Mouse (Mus musculus) CH12.LX (cell line): ENCODE measurements around the gene P3h2. TPM values are rescaled to one million over a fixed set of nuclear protein-coding genes. Genes with fewer than 3 reads are reported as not detected.

Experiments used
- DNase-seq: peaks from one replicate; pipeline ENCODE4 v3.0.0-alpha.2; 2013; ENCODE audit errors: extremely low read depth
- H3K27ac ChIP-seq: 2 replicates; pipeline ENCODE4 v1.5.1; 2012; ENCODE audit warnings: low read depth, mild to moderate bottlenecking, control low read depth, moderate library complexity; ENCODE audit not compliant: insufficient read depth
- H3K27me3 ChIP-seq: replicated peaks from 2 replicates; pipeline ENCODE3; 2012; ENCODE audit warnings: inconsistent platforms
- H3K36me3 ChIP-seq, 2 experiments: replicated peaks in 1 of 2; 2 replicates each; pipeline versions ENCODE3 to v1.6.1; 2012; ENCODE audit warnings: inconsistent platforms in 1 of 2, low read length in 1 of 2, mild to moderate bottlenecking in 1 of 2, mixed read lengths in 1 of 2, moderate library complexity in 1 of 2; ENCODE audit not compliant: control insufficient read depth in 1 of 2, insufficient read depth in 1 of 2
- H3K4me1 ChIP-seq, 2 experiments: 2 replicates each; pipeline ENCODE4 v1.6.1; 2012; ENCODE audit warnings: inconsistent platforms in 1 of 2, moderate library complexity in 1 of 2; ENCODE audit not compliant: insufficient read depth in 2 of 2, control insufficient read depth in 1 of 2
- H3K4me2 ChIP-seq: 2 replicates; pipeline ENCODE4 v1.6.1; 2012; ENCODE audit warnings: low read depth, mild to moderate bottlenecking, control low read depth; ENCODE audit not compliant: poor library complexity, insufficient read depth, severe bottlenecking
- H3K4me3 ChIP-seq, 3 experiments: fragments of 150-350 bp in 1 of 3; sonication (generic) in 1 of 3; replicated peaks in 1 of 3; 2 replicates each; pipeline versions ENCODE3 to v1.5.1; 2011 to 2012; ENCODE audit warnings: low read depth in 2 of 3, low read length in 2 of 3, mild to moderate bottlenecking in 2 of 3, moderate library complexity in 2 of 3, control low read depth in 1 of 3, improper control_type of control experiment in 1 of 3, inconsistent platforms in 1 of 3, mixed read lengths in 1 of 3; ENCODE audit not compliant: poor library complexity in 1 of 3
- H3K79me2 ChIP-seq: replicated peaks from 2 replicates; pipeline ENCODE4 v1.6.1; 2012; ENCODE audit warnings: mild to moderate bottlenecking, moderate library complexity; ENCODE audit not compliant: control insufficient read depth, poor library complexity, insufficient read depth, severe bottlenecking; ENCODE audit errors: extremely low read depth
- H3K9ac ChIP-seq: 2 replicates; pipeline ENCODE4 v1.6.1; 2012; ENCODE audit warnings: low read depth, mild to moderate bottlenecking, control low read depth, moderate library complexity; ENCODE audit not compliant: insufficient read depth
- H3K9me3 ChIP-seq: replicated peaks from 2 replicates; pipeline ENCODE3; 2012; ENCODE audit warnings: low read length, inconsistent platforms, mixed read lengths
- CHD1 ChIP-seq: IDR thresholded peaks from 2 replicates; pipeline ENCODE4 v1.6.1; 2012; ENCODE audit warnings: low read depth, low read length, improper control_type of control experiment, inconsistent platforms
- CHD2 ChIP-seq: IDR thresholded peaks from 2 replicates; pipeline ENCODE4 v1.6.1; 2011; ENCODE audit warnings: low read length, improper control_type of control experiment
- CTCF ChIP-seq, 2 experiments: IDR thresholded peaks in 1 of 2; conservative IDR thresholded peaks in 1 of 2; 2 replicates each; pipeline ENCODE4 v1.5.1; 2011 to 2012; ENCODE audit warnings: low read depth in 2 of 2, low read length in 2 of 2, improper control_type of control experiment in 1 of 2, inconsistent platforms in 1 of 2, mild to moderate bottlenecking in 1 of 2, moderate library complexity in 1 of 2
- EP300 ChIP-seq: IDR thresholded peaks from 2 replicates; pipeline ENCODE4 v1.6.1; 2011; ENCODE audit warnings: low read length, improper control_type of control experiment
- ETS1 ChIP-seq: conservative IDR thresholded peaks from 2 replicates; pipeline ENCODE4 v1.6.1; 2012; ENCODE audit warnings: low read depth, mild to moderate bottlenecking, inconsistent platforms, low read length, improper control_type of control experiment, moderate library complexity
- GABPA ChIP-seq: IDR thresholded peaks from 2 replicates; pipeline ENCODE4 v1.6.1; 2012; ENCODE audit warnings: low read depth, low read length, improper control_type of control experiment, inconsistent platforms; ENCODE audit not compliant: insufficient replicate concordance
- IRF4 ChIP-seq: IDR thresholded peaks from 2 replicates; pipeline ENCODE4 v1.6.1; 2014; ENCODE audit warnings: low read depth, mild to moderate bottlenecking, inconsistent platforms, low read length, improper control_type of control experiment
- JUN ChIP-seq: IDR thresholded peaks from 2 replicates; pipeline ENCODE4 v1.6.1; 2011; ENCODE audit warnings: low read depth, mild to moderate bottlenecking, low read length, improper control_type of control experiment, moderate library complexity; ENCODE audit not compliant: insufficient read depth
- KAT2A ChIP-seq: IDR thresholded peaks from 2 replicates; pipeline ENCODE4 v1.6.1; 2012; ENCODE audit warnings: low read length, improper control_type of control experiment, inconsistent platforms; ENCODE audit not compliant: insufficient replicate concordance
- MAFK ChIP-seq: IDR thresholded peaks from 2 replicates; pipeline ENCODE4 v1.6.1; 2011; ENCODE audit warnings: low read length, improper control_type of control experiment; ENCODE audit not compliant: insufficient replicate concordance
- MXI1 ChIP-seq: IDR thresholded peaks from 2 replicates; pipeline ENCODE4 v1.6.1; 2011; ENCODE audit warnings: mild to moderate bottlenecking, low read depth, low read length, improper control_type of control experiment
- PAX5 ChIP-seq: IDR thresholded peaks from 2 replicates; pipeline ENCODE4 v1.6.1; 2012; ENCODE audit warnings: low read length, inconsistent platforms, mixed read lengths
- POLR2A ChIP-seq: IDR thresholded peaks from 2 replicates; pipeline ENCODE4 v1.6.1; 2011; ENCODE audit warnings: low read depth, mild to moderate bottlenecking, improper control_type of control experiment, low read length
- POLR2AphosphoS2 ChIP-seq: IDR thresholded peaks from 2 replicates; pipeline ENCODE4 v1.6.1; 2011; ENCODE audit warnings: low read depth, low read length, improper control_type of control experiment
- SIN3A ChIP-seq: IDR thresholded peaks from 2 replicates; pipeline ENCODE4 v1.6.1; 2012; ENCODE audit warnings: low read length, improper control_type of control experiment, inconsistent platforms
- TBP ChIP-seq: conservative IDR thresholded peaks from 2 replicates; pipeline ENCODE4 v1.6.1; 2011; ENCODE audit warnings: low read depth, low read length, improper control_type of control experiment
- TCF12 ChIP-seq: IDR thresholded peaks from 2 replicates; pipeline ENCODE4 v1.6.1; 2014; ENCODE audit warnings: low read depth, mild to moderate bottlenecking, inconsistent platforms, low read length, improper control_type of control experiment
- UBTF ChIP-seq: IDR thresholded peaks from 2 replicates; pipeline ENCODE4 v1.6.1; 2012; ENCODE audit warnings: low read depth, mild to moderate bottlenecking, inconsistent platforms, low read length, improper control_type of control experiment, moderate library complexity
- USF1 ChIP-seq: IDR thresholded peaks from 2 replicates; pipeline ENCODE4 v1.6.1; 2014; ENCODE audit warnings: low read depth, mild to moderate bottlenecking, inconsistent platforms, low read length, improper control_type of control experiment
- ZC3H11A ChIP-seq: IDR thresholded peaks from 2 replicates; pipeline ENCODE4 v1.6.1; 2012; ENCODE audit warnings: low read depth, mild to moderate bottlenecking, inconsistent platforms, low read length, improper control_type of control experiment
- ZKSCAN1 ChIP-seq: IDR thresholded peaks from 2 replicates; pipeline ENCODE4 v1.6.1; 2012; ENCODE audit warnings: low read depth, inconsistent platforms, low read length, improper control_type of control experiment, borderline replicate concordance
- ZNF384 ChIP-seq: IDR thresholded peaks from 2 replicates; pipeline ENCODE4 v1.6.1; 2012; ENCODE audit warnings: low read depth, low read length, improper control_type of control experiment, inconsistent platforms
- dilution Hi-C: fragments of 300-500 bp; cut with MboI; formaldehyde crosslinking; loops from 2 replicates; pipeline ENCODE4 v1.14.3; 2020; ENCODE audit warnings: low sequenced_read_pairs; ENCODE audit not compliant: extremely low pct_unique_long_range_greater_than_20kb, extremely low pct_ligation_motif_present
- in situ Hi-C: fragments of 300-500 bp; cut with MboI; formaldehyde crosslinking; loops from 3 replicates; pipeline ENCODE4 v1.14.3; 2019; ENCODE audit warnings: low sequenced_read_pairs, low pct_ligation_motif_present, low pct_unique_long_range_greater_than_20kb, mixed read lengths
- polyA plus RNA-seq: library from polyadenylated mRNA; unstranded; fragments of >175 nt; gene quantifications from 2 replicates; pipeline ENCODE4 v1.2.1, GENCODE M21; 2012; ENCODE audit warnings: low read depth; ENCODE audit not compliant: insufficient read length
- total RNA-seq, 2 experiments: library from RNA; depleted of rRNA; stranded (reverse); fragments of 300-350 nt in 1 of 2; fragments of >200 nt in 1 of 2; gene quantifications; 2 replicates each; pipeline ENCODE4 v1.2.3; 2012 to 2014

Gene P3h2
- total and polyA plus RNA-seq, 3 experiments, result 0.08 to 0.73 (median 0.27) TPM

- DNase-seq, result no peak
- no peak overlapping the region for H3K4me3 ChIP-seq
- TF ChIP-seq ZNF384 (no peak), CHD1 (no peak), CHD2 (no peak), PAX5 (no peak), UBTF (no peak), CTCF (conservative IDR thresholded peaks at IDR 0.05 in 1 of 2, IDR thresholded peaks at IDR 0.05 in 1 of 2; ENCODE audit: low read depth in 2 of 2, low read length in 2 of 2) (no peak), TBP (no peak), ZKSCAN1 (no peak)
- TF ChIP-seq, all 38 proteins: peak for 0
- no peaks in the 10 kb centered on the region for H3K79me2 ChIP-seq
- no peak overlapping the region for H3K4me2 ChIP-seq
- H3K9ac ChIP-seq, result no peak overlapping the region
- H3K27me3 ChIP-seq, result no peaks in the 10 kb centered on the region
- H3K4me1 ChIP-seq, result no peaks in the 10 kb centered on the region
- no peaks in the 10 kb centered on the region for H3K36me3 ChIP-seq
- in situ Hi-C loops, result no loop called here
- H3K9me3 ChIP-seq, result peaks cover 6% of the 10 kb centered on the region
- dilution Hi-C loops, result no loop called here
- no peak overlapping the region for H3K27ac ChIP-seq
Observed at GRCm38 (mm10) chr16:26104274-26104673, 1.3 kb downstream of the P3h2 start.

DNA sequence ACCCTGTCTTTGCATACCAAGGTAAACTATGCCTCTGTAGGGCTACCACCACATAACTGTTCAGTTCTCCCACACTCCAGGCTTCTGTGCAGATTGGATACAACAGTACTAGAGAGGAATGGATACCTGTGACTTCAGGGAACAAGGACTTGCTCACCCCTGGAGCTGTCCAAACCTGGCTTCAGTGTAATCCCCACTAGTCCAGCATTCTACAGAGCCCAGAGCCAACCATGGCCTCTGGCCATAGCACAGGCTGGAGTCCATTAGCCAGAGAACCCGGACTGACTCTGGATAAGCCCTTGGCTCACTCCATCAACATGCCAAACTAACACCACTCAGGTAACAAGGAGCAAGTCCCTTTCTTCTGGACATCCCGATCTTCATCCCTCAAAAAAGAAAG lies 2.7 kb downstream of the P3h2 start:
- dilution Hi-C loops, result no loop called here
- Histone ChIP-seq H3K4me1 (no peaks in the 10 kb centered on the region), H3K9ac (no peak overlapping the region), H3K27me3 (no peaks in the 10 kb centered on the region), H3K9me3 (peaks cover 6% of the 10 kb centered on the region), H3K36me3 (no peaks in the 10 kb centered on the region), H3K27ac (no peak overlapping the region), H3K79me2 (no peaks in the 10 kb centered on the region), H3K4me2 (no peak overlapping the region), H3K4me3 (no peak overlapping the region)
- in situ Hi-C loops, result no loop called here
- TF ChIP-seq EP300 (no peak), PAX5 (no peak), USF1 (no peak), MAFK (no peak), KAT2A (no peak), TCF12 (no peak), POLR2AphosphoS2 (no peak), ETS1 (no peak), CHD2 (no peak), JUN (no peak), POLR2A (no peak), IRF4 (no peak), MXI1 (no peak), SIN3A (no peak), ZC3H11A (no peak), GABPA (no peak)
- no peak for DNase-seq
